Mouse (Mus musculus): ENCODE measurements around the gene Hoxa10.

- no peak for TF ChIP-seq POLR2A (IDR thresholded peaks at IDR 0.05; ENCODE audit: low read depth, low read length)
- no peak for TF ChIP-seq CTCF (conservative IDR thresholded peaks at IDR 0.05; ENCODE audit: insufficient read depth, insufficient read length, low read depth, low read length)
These were observed 37.1 kb downstream of the Hoxa10 start for GRCm38 (mm10) chr6:52203371-52204049.
